Mouse (Mus musculus): ENCODE measurements around the gene Nvl.

DNA sequence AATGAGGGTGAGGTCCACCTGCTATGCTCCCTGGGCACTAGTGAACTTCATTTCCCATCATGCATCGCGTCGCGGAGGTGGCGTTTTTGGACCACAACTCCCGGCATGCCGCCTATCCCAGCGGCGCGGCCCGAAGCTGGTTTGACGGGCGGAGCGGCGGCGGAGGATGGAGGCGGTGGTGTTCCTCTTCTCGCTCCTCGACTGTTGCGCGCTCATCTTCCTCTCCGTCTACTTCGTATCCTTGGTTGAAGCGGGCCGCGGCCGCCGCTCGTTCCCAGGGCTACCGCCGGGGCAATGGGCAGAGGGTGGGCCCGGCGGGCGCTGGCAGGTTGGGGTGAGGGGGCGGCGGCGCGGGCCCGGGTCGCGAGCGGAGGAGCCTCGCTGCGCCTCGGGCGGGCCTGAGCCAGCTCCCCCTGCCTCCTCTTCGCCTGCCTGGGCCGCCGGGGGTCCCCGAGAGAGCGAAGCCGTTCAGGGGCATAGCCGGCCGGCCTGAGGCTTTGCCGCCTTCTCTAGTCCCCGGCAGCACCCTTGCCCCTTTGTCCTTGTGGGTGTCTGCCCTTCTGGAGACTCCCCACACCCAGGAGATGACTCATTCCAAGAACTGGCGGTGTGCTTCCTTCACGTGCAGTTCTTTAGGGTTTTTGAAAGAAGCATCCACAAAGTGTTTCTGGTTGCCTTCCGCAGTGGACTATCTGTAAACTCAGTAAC is 7.0 kb upstream of the Nvl start:
- peak; percentile 69 for TF ChIP-seq POLR2A (IDR thresholded peaks at IDR 0.05; ENCODE audit: low read depth, low read length)
- TF ChIP-seq CTCF (conservative IDR thresholded peaks at IDR 0.05; ENCODE audit: insufficient read depth, insufficient read length, low read depth, low read length): no peak
